Mouse (Mus musculus): Measurements from ENCODE around the gene Mad1l1. TPM values are rescaled to one million over a fixed set of nuclear protein-coding genes. Genes with fewer than 3 reads are reported as not detected.
"Not testable (repeated sequence)": the region's sequence is repeated elsewhere in the genome, so short reads cannot be mapped to it uniquely, and the experiment has no call there.

Gene Mad1l1
- polyA plus RNA-seq (2016; fragmentation: Nextera tagmentation; extraction: Ambion mirVana) = 46.4 and 49.7 TPM in 2 replicates

- H3K4me2 ChIP-seq = peak within 1 kb of the TSS; percentile 69
- H3K9ac ChIP-seq = peak within 1 kb of the TSS; percentile 95
- ATAC-seq (ENCODE audit: low FRiP score) = peak; percentile 91
- peaks cover 13% of the 10 kb centered on the region for H3K4me1 ChIP-seq
- H3K27me3 ChIP-seq = no peaks in the 10 kb centered on the region
- H3K27ac ChIP-seq = peak within 1 kb of the TSS; percentile 85
- H3K36me3 ChIP-seq (replicated peaks) = peaks cover 5% of the 10 kb centered on the region; the same call in 1 of the 2 replicates
- under 1% methylated on average over 60 of the region's 60 CpGs for WGBS
- H3K4me3 ChIP-seq (replicated peaks) = peak within 1 kb of the TSS; percentile 92
- H3K9me3 ChIP-seq = no peaks in the 10 kb centered on the region
These were observed at the start of gene Mad1l1, which contains the start of gene Nudt1 for GRCm38 (mm10) chr5:140321042-140321755. Mad1l1 (minus strand) TSS chr5:140321552. Nudt1 (plus strand) TSS chr5:140321656.

GRCm38 (mm10) chr5:140370446-140371254 lies 49.3 kb upstream of the Mad1l1 start:
- WGBS = 87% methylated on average over 6 of the region's 6 CpGs
- H3K4me3 ChIP-seq (replicated peaks) = no peak overlapping the region
- no peaks in the 10 kb centered on the region for H3K27me3 ChIP-seq
- H3K36me3 ChIP-seq (replicated peaks) = no peaks in the 10 kb centered on the region
- no peaks in the 10 kb centered on the region; the same call in 1 of the 2 replicates for H3K4me1 ChIP-seq
- no peaks in the 10 kb centered on the region for H3K9me3 ChIP-seq
- H3K4me2 ChIP-seq = no peak overlapping the region
- H3K27ac ChIP-seq = no peak overlapping the region
- no peak for ATAC-seq (ENCODE audit: low FRiP score)
- no peak overlapping the region for H3K9ac ChIP-seq

- H3K4me1 ChIP-seq = no peaks in the 10 kb centered on the region; the same call in 1 of the 2 replicates
- no peak overlapping the region for H3K9ac ChIP-seq
- no peaks in the 10 kb centered on the region for H3K27me3 ChIP-seq
- no peak overlapping the region for H3K4me3 ChIP-seq (replicated peaks)
- H3K4me2 ChIP-seq = no peak overlapping the region
- no peak for ATAC-seq (ENCODE audit: low FRiP score)
- no peaks in the 10 kb centered on the region for H3K36me3 ChIP-seq (replicated peaks)
- 97% methylated on average over 2 of the region's 2 CpGs for WGBS
- H3K27ac ChIP-seq = no peak overlapping the region
- no peaks in the 10 kb centered on the region for H3K9me3 ChIP-seq
These were observed 48.1 kb upstream of the Mad1l1 start for GRCm38 (mm10) chr5:140369466-140369865.

GRCm38 (mm10) chr5:140368926-140369325 lies 47.6 kb upstream of the Mad1l1 start:
- WGBS = 97% methylated on average over 4 of the region's 4 CpGs
- H3K9ac ChIP-seq = no peak overlapping the region
- no peaks in the 10 kb centered on the region for H3K4me1 ChIP-seq
- H3K36me3 ChIP-seq (replicated peaks) = no peaks in the 10 kb centered on the region
- no peak overlapping the region for H3K27ac ChIP-seq
- no peak overlapping the region for H3K4me3 ChIP-seq (replicated peaks)
- H3K27me3 ChIP-seq = no peaks in the 10 kb centered on the region
- ATAC-seq (ENCODE audit: low FRiP score) = no peak
- no peaks in the 10 kb centered on the region for H3K9me3 ChIP-seq
- no peak overlapping the region for H3K4me2 ChIP-seq

GRCm38 (mm10) chr5:140368126-140368525 lies 46.8 kb upstream of the Mad1l1 start:
- not testable (repeated sequence) for H3K9me3 ChIP-seq; H3K4me3 ChIP-seq (replicated peaks); H3K27ac ChIP-seq; H3K36me3 ChIP-seq (replicated peaks); H3K27me3 ChIP-seq; ATAC-seq (ENCODE audit: low FRiP score); H3K4me1 ChIP-seq; H3K9ac ChIP-seq; H3K4me2 ChIP-seq
- 83% methylated on average over 2 of the region's 2 CpGs for WGBS

- ATAC-seq (ENCODE audit: low FRiP score) = no peak
These were observed 43.1 kb upstream of the Mad1l1 start for GRCm38 (mm10) chr5:140364415-140364814.

GRCm38 (mm10) chr5:140359930-140360674 lies 38.8 kb upstream of the Mad1l1 start:
- no peak overlapping the region for H3K4me2 ChIP-seq
- H3K4me1 ChIP-seq = no peaks in the 10 kb centered on the region
- ATAC-seq (ENCODE audit: low FRiP score) = no peak
- no peak overlapping the region for H3K4me3 ChIP-seq (replicated peaks)
- WGBS = 66% methylated on average over 14 of the region's 14 CpGs
- no peak overlapping the region for H3K27ac ChIP-seq
- no peak overlapping the region for H3K9ac ChIP-seq
- peaks cover 39% of the 10 kb centered on the region for H3K36me3 ChIP-seq (replicated peaks)
- H3K27me3 ChIP-seq = no peaks in the 10 kb centered on the region
- 0 out of 2 replicates have a peak, but pooled peaks cover 4% of the 10 kb centered on the region for H3K9me3 ChIP-seq

More at GRCm38 (mm10) chr5:140364415-140364814, 43.1 kb upstream of the Mad1l1 start:
- Histone ChIP-seq H3K4me1 (no peaks in the 10 kb centered on the region), H3K36me3 (replicated peaks) (0 out of 2 replicates have a peak, but pooled peaks cover 5% of the 10 kb centered on the region), H3K9me3 (0 out of 2 replicates have a peak, but pooled peaks cover 4% of the 10 kb centered on the region), H3K27ac (no peak overlapping the region), H3K4me3 (replicated peaks) (no peak overlapping the region), H3K27me3 (no peaks in the 10 kb centered on the region), H3K4me2 (no peak overlapping the region), H3K9ac (no peak overlapping the region)
- WGBS = 93% methylated on average over 5 of the region's 5 CpGs

- no peak for ATAC-seq (ENCODE audit: low FRiP score)
These were observed 36.1 kb upstream of the Mad1l1 start for GRCm38 (mm10) chr5:140357466-140357865.

GRCm38 (mm10) chr5:140355934-140356333 lies 34.6 kb upstream of the Mad1l1 start:
- peaks cover 75% of the 10 kb centered on the region for H3K36me3 ChIP-seq (replicated peaks)
- ATAC-seq (ENCODE audit: low FRiP score) = no peak

More at GRCm38 (mm10) chr5:140357466-140357865, 36.1 kb upstream of the Mad1l1 start:
- Histone ChIP-seq H3K4me1 (no peaks in the 10 kb centered on the region), H3K9ac (no peak overlapping the region), H3K4me2 (no peak overlapping the region), H3K36me3 (replicated peaks) (peaks cover 60% of the 10 kb centered on the region), H3K27me3 (no peaks in the 10 kb centered on the region), H3K4me3 (replicated peaks) (no peak overlapping the region), H3K27ac (no peak overlapping the region), H3K9me3 (no peaks in the 10 kb centered on the region)
- WGBS = 93% methylated on average over 3 of the region's 3 CpGs

GRCm38 (mm10) chr5:140352352-140352751 lies 31.0 kb upstream of the Mad1l1 start:
- no peak overlapping the region for H3K4me3 ChIP-seq (replicated peaks)
- WGBS = 94% methylated on average over 6 of the region's 6 CpGs
- H3K4me1 ChIP-seq = no peaks in the 10 kb centered on the region
- H3K4me2 ChIP-seq = no peak overlapping the region
- H3K27me3 ChIP-seq = no peaks in the 10 kb centered on the region
- H3K36me3 ChIP-seq (replicated peaks) = peaks cover 67% of the 10 kb centered on the region
- H3K9ac ChIP-seq = no peak overlapping the region
- ATAC-seq (ENCODE audit: low FRiP score) = no peak
- H3K27ac ChIP-seq = no peak overlapping the region
- no peaks in the 10 kb centered on the region for H3K9me3 ChIP-seq

More at GRCm38 (mm10) chr5:140355934-140356333, 34.6 kb upstream of the Mad1l1 start:
- H3K9ac ChIP-seq = no peak overlapping the region
- WGBS = 88% methylated on average over 11 of the region's 11 CpGs
- H3K4me3 ChIP-seq (replicated peaks) = no peak overlapping the region
- H3K27ac ChIP-seq = no peak overlapping the region
- H3K4me1 ChIP-seq = no peaks in the 10 kb centered on the region
- no peaks in the 10 kb centered on the region for H3K27me3 ChIP-seq
- H3K9me3 ChIP-seq = no peaks in the 10 kb centered on the region
- H3K4me2 ChIP-seq = no peak overlapping the region

GRCm38 (mm10) chr5:140350731-140351497 lies 29.6 kb upstream of the Mad1l1 start:
- H3K4me1 ChIP-seq = no peaks in the 10 kb centered on the region
- H3K36me3 ChIP-seq (replicated peaks) = peaks cover 55% of the 10 kb centered on the region
- H3K27ac ChIP-seq = no peak overlapping the region

More at GRCm38 (mm10) chr5:140350731-140351497, 29.6 kb upstream of the Mad1l1 start:
- ATAC-seq (ENCODE audit: low FRiP score) = no peak
- Histone ChIP-seq H3K4me2 (no peak overlapping the region), H3K4me3 (replicated peaks) (no peak overlapping the region), H3K9ac (no peak overlapping the region), H3K27me3 (no peaks in the 10 kb centered on the region), H3K9me3 (no peaks in the 10 kb centered on the region)
- 94% methylated on average over 8 of the region's 8 CpGs for WGBS

All from forebrain, embryonic 12.5 days (tissue).